Mouse (Mus musculus) heart, postnatal 0 days (tissue): ENCODE results near the gene Morn3.

ENCODE experiments used
- CTCF ChIP-seq: IDR thresholded peaks from 2 replicates; pipeline ENCODE4 v1.5.1; 2016; ENCODE audit warnings: antibody characterized with exemption, control low read depth, low read depth
- EP300 ChIP-seq: IDR thresholded peaks from 2 replicates; pipeline ENCODE4 v1.6.1; 2016; ENCODE audit warnings: antibody characterized with exemption, low read depth

DNA sequence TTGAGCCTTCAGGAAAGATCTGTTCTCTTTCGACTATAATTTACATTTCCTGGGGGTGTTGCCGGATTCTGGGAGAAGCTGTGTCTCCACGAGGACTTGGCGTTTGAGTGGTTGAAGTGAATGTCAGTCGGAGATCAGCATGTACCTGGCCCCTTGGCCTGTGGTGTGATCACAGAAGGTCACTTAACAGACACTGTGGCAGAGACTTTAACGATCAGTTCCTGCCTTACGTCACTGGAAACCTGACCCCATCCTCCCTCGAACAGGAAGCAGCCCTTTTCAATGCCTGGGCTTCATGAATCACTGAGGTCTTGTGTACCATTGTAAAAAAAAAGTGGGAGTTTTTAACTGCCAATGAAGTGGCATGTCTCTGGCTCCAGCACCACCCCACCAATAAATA is 33.2 kb upstream of the Morn3 start:
- TF ChIP-seq CTCF, result no peak
- no peak for TF ChIP-seq EP300
